Mouse (Mus musculus) gastrocnemius, postnatal 25 days (tissue): ENCODE results near the gene Soga3. TPM values are rescaled to one million over a fixed set of nuclear protein-coding genes. Genes with fewer than 3 reads are reported as not detected.

ENCODE experiments used
- DNase-seq: peaks from one replicate; pipeline ENCODE4 v3.0.0; 2022
- long read RNA-seq, 2 experiments: library from polyadenylated mRNA; stranded (forward); transcript quantifications; one replicate each; pipeline ENCODE4 v2.0.0; 2021
- total RNA-seq, 2 experiments: library from RNA; stranded (reverse); gene quantifications; 1 replicate in 1 of 2; 2 replicates in 1 of 2; pipeline ENCODE4 v1.2.3; 2021

Soga3 gene
- under 1 TPM in 1 of 2 experiments, not detected in 1; 0.29 TPM for total RNA-seq
- long read RNA-seq, experiment 1: 0 reads
- long read RNA-seq, experiment 2: 0 reads

DNA sequence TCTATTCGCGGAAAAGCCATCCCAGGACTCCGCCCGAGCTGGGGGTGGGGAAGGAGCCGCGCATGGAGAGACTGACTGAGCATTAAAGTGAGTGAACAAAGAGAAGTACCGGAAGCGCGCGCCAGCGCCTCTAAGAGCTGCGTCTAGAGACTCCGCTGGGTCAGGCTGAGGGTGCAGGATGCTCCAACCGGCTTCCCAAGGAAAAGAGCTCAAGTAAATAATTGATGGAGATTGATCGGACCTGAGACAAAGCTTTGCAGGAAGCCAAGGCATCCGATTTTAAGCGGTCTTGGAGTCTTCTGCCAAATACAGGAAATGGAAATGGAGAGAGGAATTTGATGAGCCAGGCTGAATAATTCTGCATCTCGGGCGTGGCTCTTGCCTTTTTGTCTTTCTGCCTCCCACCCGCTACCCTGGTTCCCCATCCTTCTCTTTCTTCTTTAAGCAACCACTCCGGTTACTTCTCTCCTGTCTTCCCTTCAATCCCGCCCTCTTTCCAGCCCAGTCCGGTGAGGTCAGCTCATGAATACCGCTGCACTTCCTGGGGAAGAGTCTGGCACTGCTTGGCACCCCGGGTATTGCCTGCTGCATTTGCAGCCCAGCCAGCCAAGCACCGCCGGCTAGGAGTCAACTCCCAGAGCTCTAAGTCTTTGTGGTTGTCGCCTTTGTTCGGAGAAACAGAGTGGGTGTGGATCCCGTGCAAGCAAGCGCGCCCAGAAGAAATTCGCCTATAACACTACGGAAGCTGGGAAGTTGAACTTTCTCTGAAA, at the start of gene Soga3:
Gene Soga3 (plus strand): TSS at position 274 of the 770 bp plus-strand sequence.
- DNase-seq: no peak

DNA sequence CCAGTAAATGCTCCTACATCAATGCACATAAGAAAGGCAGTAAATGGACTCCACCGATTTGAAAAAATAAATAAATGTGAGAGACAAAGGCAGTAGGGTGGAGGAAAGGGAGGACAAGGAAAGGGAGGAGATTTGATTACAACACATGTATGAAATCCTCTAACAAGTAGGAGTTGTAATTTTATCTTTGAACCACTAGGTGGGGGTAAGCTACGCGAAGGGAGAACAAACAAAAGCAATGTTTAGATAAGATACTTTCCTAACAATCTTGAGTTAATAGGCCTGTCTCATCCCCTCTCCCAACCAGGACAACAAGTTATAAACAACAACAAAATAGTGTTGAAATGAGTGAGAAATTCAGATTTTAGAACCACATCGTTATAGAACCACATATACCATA, 36.7 kb upstream of the Soga3 start:
- DNase-seq: no peak

DNA sequence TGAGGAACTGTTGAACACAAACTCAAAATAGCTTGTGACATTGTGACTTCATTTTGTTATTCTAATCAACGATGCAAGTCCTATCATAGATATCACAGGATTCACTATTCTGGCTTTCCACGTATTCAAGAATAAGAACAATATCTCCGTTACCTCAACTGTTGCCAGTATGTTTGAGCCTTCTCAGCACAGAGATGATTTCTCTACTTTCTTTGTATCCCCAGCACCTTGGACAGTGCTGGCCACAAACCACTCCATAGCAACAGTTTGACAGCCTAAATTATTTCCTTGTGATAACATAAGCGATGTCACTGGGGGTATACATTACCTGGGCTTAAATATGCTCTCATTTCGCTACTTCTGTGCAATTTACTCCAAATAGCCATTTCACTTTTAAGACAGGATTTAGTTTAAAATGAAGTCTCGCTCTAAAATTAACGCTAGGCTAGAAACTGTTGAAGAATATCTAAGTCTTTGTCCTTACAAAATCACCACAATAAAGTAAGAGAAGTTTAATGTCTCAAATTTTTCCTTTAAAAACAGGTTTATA, 1.0 kb upstream of the Soga3 start:
- DNase-seq: no peak

DNA sequence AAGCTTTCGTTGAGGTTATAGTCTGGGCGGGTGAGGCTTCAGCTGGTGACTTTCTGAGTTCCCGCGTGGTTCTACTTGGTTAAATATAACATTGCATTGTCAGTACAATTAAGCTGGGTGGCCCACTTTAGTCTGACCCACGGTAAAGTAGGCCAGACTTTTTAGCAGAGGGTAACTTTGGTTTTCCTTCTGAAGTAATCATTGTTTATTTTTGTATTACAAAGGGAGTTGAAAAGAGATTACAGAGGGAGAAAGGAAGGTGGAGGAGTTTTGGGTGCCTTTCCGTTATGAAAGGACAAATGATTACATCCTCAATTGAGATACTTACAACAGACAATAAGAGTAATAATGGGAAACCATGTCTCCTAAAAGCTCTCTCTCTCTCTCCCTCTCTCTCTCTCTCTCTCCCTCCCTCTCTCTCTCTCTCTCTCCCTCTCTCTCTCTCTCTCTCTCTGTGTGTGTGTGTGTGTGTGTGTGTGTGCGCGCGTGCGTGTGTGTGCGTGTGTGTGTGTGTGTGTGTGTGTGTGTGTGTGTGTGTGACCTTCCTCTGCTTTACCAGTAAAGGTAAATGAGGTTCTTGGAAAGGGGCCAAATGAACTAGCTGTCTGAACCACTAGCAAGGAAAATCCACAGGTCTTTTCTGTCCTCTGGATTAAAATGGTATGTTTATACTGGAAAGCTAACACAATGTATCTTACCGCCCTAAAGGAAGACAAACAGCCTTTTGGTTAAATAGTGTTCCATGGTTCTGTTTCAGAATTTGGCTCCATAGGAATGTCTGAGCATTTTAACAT, 1.2 kb downstream of the Soga3 start:
- DNase-seq: no peak

DNA sequence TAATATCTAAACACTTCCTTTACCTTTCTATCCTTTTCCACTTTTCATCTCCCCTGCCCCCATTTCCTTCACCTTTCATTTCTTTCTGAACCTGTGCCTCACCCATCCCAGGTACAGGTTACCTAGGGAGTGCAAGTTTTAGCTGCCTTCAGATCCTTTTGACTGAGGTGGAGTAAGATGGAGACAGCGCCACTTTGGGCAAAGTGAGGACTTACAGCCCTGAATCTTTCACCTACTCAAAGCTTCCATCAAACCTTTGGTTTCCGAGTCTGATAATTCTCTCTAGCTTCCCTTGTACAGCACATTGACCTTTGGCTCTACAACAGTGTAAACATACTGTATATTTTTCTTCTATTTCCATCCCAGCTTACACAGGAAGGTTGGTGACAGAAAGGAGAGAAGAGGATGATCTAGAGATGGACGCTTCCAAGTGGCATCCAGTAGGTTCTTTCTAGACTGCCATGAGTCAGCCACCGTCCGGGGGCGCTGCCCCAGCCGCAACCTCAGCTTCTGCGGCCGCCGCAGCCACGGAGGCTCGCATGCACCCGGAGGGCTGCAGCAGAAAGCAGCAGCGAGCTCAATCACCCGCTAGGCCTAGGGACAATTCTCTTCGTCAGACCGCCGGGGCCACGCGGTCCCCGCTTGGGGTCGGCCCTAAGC, 2.7 kb downstream of the Soga3 start:
- DNase-seq: no peak

DNA sequence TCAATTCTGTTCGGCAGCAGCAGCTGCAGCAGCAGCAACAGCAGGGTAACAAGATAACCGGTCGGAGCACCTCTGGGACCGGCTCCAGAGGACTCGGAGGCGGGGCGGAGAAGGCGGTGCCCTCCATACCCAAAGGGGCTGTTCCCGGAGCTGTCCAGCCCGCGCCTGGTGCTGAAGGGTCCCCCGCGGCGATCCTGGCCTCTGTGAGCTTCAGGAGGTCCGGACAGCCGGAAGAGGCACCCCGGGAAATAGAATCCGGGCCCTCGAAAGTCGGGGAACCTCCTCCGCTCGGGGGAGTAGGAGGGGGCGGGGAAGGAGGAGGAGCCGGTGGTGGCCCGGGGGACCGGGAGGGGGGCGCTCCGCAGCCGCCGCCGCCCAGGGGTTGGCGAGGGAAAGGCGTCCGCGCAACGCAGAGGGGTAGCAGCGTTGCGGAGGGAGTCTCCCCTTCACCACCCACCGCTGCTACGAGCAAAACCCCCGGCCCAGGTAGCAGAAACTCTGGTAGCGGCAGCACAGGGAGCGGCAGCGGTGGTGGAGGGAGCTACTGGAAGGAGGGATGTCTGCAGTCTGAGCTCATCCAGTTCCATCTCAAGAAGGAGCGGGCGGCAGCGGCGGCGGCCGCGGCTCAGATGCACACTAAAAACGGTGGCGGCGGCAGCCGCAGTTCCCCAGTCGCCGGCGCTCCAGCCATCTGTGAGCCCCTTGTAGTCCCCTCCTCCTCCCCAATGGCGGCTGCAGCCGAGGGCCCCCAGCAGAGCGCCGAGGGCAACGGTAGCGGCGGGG, 3.4 kb downstream of the Soga3 start:
- peak; percentile 62 for DNase-seq

DNA sequence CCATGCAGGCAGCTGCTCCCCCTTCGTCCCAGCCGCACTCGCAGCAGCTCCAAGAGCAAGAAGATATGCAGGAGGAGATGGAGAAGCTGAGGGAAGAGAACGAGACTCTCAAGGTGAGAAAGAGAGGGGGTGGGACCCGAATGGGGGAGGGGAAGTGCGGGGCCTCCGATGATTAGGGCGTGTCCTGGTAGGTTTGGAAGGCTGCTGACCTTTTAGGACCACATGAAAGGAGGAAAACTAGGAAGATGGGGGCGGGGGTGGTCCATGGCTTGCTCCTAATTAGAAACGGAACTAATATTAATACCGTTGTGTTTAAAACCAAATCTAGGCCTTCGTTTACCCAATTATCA, 4.0 kb downstream of the Soga3 start:
- no peak for DNase-seq

DNA sequence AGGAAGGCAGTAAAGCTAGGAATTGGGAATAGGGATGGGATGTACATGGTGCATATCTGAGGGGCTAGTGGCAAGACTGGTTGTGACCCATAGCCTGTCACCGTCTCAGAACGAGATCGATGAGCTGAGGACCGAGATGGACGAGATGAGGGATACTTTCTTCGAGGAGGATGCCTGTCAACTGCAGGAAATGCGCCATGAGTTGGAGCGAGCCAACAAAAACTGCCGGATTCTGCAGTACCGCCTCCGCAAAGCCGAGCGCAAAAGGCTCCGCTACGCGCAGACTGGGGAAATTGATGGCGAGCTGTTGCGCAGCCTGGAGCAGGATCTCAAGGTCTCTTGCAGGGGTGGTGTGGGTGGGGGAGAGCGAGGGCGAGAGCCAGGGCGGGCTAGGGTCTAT, 4.4 kb downstream of the Soga3 start:
- DNase-seq: no peak

DNA sequence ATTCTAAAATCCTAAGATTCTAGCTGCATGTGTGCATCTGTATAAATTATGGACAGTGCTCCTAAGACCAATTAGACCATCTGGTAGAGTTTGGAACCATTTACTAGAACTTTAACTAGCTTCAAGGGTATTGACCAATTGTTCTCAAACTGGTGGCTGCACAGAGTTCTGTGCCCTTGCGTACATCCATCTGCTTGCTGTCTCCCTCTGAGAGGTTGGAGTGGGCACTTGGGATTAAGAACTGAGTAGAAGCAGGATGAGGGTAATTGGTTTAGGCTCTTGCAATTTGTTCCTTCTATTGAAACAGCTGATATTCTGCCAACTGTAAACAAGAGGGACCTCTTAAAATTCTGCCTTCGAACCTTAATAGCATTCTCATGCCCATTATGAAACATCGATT, 11.7 kb downstream of the Soga3 start:
- DNase-seq: no peak

DNA sequence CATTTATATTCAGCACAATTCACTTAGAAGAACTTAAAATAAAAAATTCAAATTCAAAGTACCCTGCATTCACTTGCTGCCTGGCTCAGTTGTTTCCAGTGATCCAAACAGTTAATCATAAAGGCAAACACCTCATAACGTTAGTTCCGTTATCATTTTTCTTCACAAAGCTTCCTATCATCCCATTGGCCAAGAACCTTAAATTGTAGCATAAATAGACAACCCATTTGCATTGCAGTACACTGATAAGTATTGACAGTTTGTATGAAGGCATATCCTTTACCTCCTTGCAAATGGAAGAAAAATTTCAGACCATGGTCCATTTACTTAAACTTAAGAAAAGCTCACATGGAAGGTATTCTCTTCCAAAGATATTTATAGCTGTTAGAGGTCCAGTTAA, 18.0 kb downstream of the Soga3 start:
- DNase-seq: no peak

DNA sequence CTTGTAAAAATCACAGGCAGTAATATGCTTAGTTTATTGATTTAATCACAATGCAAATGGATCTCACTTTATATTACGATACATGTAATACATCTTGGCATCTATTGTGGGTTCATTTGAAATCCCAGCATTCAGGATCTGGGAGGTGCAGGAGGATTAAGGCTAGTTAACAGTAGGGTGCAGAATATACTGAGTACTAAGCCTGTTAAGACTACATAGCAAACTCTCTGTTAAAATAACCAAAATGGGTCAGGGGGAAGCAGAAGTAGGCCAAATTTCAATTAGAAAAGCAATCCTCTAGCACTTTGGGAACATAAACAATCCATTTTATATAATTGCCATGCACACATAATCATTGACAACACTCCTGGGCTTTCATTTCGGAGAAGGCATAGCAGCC, 30.1 kb downstream of the Soga3 start:
- DNase-seq: no peak

DNA sequence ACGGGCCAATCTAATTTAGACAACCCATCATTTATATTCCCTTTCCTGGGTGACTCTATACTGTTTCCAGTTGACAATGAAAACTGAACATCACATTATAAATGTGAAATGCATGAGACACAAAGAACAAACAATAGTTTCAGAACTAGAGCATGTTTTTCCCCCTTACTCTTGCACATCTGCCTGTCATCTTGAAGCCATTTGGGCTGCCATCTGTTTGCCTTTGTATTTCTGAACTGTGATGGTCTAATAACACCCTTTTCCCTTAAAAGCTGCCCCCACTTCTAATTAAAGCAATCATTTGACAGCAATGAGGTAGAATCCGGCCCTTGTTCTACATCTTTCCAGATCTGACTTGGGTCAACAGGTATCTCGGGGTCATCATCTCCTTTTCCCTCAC, 32.0 kb downstream of the Soga3 start:
- DNase-seq: no peak

DNA sequence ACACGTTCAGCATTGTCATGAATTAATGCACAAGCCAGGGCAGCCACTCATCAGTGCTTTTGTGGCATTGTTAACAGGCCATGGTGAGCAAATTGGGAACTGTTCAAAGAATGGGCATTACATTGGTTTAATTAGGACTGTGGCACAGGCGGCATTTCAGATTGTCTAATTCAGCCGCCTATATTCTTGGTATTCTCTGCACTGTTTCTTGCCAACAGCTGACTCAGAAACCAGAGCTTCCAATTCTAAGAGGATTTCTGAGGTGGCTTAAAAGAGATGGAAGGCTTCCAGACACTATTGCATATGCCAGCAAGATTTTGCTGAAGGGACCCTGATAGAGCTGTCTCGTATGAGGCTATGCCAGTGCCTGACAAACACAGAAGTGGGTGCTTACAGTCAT, 33.2 kb downstream of the Soga3 start:
- DNase-seq: no peak

DNA sequence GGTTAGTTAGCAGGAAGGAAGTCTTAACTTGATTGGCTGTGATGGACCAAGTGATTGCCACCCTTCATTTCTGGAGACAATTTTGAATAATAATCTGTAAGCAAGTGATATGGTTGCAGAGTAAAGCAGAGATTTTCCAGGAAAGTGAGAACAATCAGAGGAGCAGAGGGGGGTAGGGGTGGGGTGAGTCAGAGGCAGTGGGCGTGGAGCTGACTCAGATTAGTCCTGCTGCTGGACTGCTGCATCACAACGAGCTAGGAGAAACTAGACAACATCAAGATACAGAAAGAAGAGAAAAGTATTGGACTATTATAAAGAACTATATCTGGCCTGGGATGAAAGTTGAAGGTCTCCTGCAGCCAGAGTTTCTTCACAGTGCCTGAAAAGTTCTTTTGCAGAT, 34.4 kb downstream of the Soga3 start:
- no peak for DNase-seq

DNA sequence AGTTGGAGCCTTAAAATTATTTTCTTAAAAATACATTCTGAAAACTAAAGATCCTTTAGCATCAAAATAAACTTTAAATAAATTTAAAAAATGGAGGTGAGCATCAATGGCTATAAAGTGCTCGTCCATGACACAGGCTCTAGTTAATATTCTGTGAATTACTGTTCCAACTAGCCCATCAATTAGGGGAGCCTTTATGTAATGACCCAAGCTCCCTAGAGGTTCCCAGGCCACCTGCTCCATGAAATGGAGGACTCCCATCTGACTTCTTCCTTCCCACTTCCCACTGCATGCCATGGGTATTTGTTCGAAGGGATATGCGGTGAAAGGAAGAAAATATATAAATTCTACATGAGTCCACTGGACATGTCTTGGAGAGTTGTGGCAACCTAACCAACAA, 36.6 kb downstream of the Soga3 start:
- no peak for DNase-seq

DNA sequence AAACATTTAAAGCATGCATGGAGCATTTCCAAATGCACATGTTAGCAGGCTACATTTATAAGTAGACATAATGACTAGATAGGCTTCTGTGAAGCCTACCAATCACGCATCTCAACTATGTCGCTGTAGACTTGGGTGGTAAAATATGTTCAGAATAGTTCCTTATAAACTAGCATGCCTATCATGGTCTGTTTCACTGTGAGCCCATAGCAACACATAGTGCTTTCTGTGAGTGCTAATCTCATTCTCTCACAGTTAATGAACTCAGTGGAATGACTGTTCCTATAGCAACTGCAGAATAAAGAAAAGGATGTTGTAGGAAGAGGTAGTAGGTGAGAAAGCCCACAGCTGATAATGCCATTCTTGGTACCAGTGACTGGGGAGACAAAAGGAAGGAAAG, 37.4 kb downstream of the Soga3 start:
- no peak for DNase-seq

DNA sequence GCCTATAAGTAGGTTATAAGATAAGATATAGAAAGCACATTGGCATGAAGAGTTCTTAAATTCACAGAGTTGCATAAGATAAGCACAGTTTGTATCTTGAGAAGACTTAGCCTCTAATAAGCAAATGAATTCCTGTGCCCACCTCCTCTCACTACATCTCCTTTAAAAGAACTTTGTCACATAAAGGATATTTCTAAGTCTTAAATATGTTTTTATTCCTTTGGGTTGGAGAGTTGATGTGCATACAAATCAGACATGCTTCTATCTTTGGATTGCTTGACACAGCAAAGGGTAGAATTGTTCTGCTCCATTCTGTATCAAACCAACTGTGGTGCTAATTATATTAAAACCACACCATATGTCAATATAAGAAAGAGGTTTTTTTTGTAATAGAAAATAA, 50.1 kb downstream of the Soga3 start:
- DNase-seq: no peak

DNA sequence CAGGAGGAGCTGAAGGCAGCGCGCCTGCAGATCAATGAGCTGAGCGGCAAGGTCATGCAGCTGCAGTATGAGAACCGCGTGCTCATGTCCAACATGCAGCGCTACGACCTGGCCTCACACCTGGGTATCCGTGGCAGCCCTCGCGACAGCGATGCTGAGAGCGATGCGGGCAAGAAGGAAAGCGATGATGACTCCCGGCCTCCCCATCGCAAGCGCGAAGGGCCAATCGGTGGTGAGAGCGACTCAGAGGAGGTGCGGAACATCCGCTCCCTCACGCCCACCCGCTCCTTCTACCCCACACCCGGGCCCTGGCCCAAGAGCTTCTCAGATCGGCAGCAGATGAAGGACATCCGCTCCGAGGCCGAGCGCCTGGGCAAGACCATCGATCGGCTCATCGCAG, 53.2 kb downstream of the Soga3 start:
- DNase-seq: no peak

DNA sequence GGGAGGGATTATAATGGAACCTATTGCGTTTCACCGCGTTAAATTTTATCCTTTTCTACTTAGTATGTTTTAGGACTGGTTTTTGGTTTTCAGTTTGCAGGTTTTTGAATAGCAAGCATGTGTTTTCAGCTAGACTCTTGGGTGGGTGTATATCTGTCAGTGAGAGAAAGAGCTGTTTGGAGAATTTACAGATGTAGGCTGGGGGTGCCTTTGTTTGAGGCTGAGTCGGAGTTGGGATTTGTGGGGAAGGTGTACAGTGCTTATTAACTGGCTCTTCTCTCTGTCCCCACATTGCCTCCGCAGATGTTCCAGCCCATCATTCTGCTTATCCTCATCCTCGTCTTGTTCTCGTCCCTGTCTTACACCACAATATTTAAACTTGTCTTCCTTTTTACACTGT, 55.0 kb downstream of the Soga3 start, which contains the start of gene Gm49353:
Gene Gm49353 (plus strand): TSS at position 313 of the 400 bp plus-strand sequence.
- DNase-seq: no peak

DNA sequence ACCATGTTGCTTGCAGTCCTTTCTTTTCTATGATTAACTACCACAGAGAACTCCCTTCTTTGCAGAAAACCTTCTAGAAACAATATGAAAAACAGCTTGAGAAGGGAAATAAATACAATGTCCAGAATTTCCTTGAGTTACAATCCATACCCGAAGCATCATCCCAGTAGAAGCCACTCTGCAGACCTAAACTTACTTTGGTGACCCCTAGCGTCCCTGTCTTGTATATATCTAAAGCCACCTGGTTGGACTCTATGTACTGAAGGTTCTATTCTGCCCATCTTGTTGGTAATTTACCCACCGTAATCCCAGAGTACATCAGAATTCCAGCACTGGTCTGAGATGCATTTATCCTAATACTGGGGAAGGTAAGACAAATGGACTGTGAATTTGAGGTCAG, 56.2 kb downstream of the Soga3 start:
- DNase-seq: no peak

DNA sequence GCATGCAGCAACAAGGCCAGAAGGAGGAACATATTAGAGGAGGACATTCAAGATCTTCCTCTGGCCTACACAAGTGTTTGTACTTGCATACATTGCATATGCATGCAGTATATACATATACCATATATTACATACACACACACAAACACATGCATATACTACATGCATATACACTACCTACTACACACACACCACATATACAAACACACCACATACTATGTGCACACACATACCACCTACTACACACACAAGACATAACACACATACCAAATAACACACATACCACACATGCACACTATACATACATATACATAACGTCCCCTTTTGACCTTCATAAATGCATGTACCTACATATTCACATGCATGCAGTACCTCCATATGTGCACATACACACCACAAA, 57.0 kb downstream of the Soga3 start:
- DNase-seq: no peak

DNA sequence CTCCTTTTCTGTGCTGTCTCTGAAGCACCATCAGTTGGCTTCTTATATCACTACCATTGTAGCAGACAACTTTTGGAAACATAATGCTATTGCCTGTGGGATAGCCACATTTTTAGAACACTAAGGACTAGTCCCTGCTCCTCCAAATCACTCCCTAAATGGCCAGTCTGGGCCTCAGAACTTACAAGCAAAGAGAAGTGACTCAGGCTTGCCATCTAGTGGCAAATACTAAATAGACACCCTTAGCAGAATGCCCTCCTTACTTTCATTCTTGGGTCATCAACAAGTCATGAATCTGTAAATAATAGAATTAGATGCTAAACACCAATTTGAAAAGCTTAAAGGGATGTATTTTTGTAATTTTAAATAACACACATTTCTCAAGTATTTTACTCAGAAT, 63.1 kb downstream of the Soga3 start:
- no peak for DNase-seq
